Mouse (Mus musculus): ENCODE measurements around the gene Gbx1. TPM values are rescaled to one million over a fixed set of nuclear protein-coding genes. Genes with fewer than 3 reads are reported as not detected.

The Gbx1 gene
- polyA plus RNA-seq, 1 experiment: not detected

DNA sequence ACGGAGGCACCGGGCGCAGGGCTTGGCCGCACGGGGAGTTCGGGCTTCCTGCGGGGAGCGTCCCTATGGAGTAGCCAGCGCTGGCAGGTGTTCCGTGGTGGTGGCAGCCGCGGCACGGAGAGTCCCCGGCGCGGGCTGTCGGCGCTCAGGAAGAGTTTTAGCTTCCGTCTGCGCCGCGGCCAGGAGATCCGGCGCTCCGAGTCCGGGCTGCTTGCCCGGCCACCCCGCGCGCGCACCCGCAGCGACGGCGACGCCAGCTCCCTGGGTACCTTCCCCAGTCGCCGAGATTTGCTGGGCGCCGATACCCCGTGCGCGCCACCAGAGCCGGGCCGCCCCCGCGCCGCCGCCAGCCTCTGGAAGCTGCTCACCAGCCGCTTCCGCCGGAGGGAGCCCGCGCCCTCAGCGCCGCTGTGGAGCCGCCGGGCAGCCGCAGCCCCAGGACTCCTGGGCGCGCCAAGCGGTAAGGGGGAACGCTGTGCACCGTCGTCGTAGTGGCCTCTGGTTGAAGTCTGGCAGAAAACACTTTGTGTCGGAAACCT is 52.2 kb downstream of the Gbx1 start:
- H3K4me3 ChIP-seq (ENCODE audit: insufficient read depth, low read depth, low read length): peak overlapping the region; percentile 58
- H3K27ac ChIP-seq (replicated peaks; ENCODE audit: low read depth, low read length): no peak overlapping the region
- peaks cover 9% of the 10 kb centered on the region; the same call in 1 of the 2 replicates for H3K4me1 ChIP-seq (ENCODE audit: control insufficient read depth, insufficient read depth, insufficient read length, low read length)

DNA sequence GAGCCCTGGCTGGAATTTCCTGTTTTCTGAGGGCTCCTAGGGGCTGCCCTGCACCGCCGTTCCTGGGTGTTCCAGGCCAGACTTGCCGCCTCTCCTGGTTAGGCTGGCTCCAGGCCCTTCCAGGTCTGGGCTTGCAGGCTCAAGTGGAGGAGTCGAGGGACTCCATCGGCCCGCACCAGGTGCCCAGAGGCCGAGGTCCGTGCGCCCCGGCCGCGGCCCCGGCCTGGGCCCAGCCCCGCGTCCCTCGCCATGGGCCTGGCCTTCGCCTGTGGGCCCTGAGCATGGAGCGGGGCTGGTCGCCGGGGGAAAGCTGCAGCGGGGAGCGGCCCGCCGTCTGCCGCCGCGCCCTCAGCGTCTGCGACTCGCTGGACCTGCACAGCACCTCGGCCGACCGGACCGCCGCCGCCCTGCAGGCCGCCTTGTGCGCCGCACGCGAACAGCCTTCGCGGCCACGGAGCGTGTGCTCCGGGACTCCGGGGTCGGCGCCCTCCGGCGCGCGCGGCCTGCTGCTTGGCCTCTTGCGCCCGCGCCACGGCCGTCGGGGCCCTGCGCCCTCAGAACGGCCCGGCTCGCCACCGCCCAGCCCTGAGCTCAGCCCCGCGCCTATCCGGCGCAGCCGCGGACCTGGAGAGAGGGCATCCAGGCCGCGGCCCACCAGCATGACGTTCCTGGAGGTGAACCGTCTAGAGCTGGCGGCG is 52.8 kb downstream of the Gbx1 start:
- no peak overlapping the region for H3K27ac ChIP-seq (replicated peaks; ENCODE audit: low read depth, low read length)
- H3K4me3 ChIP-seq (ENCODE audit: insufficient read depth, low read depth, low read length): peak overlapping the region; percentile 58
- H3K4me1 ChIP-seq (ENCODE audit: control insufficient read depth, insufficient read depth, insufficient read length, low read length): peaks cover 9% of the 10 kb centered on the region; the same call in 1 of the 2 replicates

- Histone ChIP-seq H3K27ac (replicated peaks; ENCODE audit: low read depth, low read length) (no peak overlapping the region), H3K4me1 (ENCODE audit: control insufficient read depth, insufficient read depth, insufficient read length, low read length) (peaks cover 9% of the 10 kb centered on the region; the same call in 1 of the 2 replicates), H3K4me3 (ENCODE audit: insufficient read depth, low read depth, low read length) (no peak overlapping the region)
Observed at GRCm38 (mm10) chr5:24472884-24473619, 54.0 kb downstream of the Gbx1 start.

GRCm38 (mm10) chr5:24470600-24470999 is 56.4 kb downstream of the Gbx1 start:
- Histone ChIP-seq H3K4me1 (ENCODE audit: control insufficient read depth, insufficient read depth, insufficient read length, low read length) (peaks cover 6% of the 10 kb centered on the region; the same call in 1 of the 2 replicates), H3K27ac (replicated peaks; ENCODE audit: low read depth, low read length) (no peak overlapping the region), H3K4me3 (ENCODE audit: insufficient read depth, low read depth, low read length) (no peak overlapping the region)

DNA sequence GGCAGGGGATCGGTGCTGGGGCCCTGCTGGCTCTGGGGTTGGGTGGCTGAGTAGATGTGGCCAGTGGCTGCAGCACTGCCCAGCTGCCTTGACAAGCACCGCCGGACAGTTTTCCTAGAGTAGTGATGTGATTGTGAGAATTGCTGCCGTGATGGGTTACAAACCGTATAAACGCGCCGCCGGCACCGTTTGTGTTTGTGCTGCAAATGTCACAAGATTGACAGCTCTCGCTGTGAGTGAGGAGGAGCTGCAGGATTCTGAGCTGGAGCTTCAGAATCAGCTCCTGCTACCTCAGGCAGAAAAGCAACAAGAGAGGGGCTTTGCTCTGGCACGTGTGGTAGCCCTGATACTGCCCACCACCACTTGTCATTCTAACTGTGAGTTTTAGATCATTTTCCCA is 60.2 kb downstream of the Gbx1 start:
- H3K4me1 ChIP-seq (ENCODE audit: control insufficient read depth, insufficient read depth, insufficient read length, low read length): no peaks in the 10 kb centered on the region; the same call in 1 of the 2 replicates
- no peak overlapping the region for H3K4me3 ChIP-seq (ENCODE audit: insufficient read depth, low read depth, low read length)
- H3K27ac ChIP-seq (replicated peaks; ENCODE audit: low read depth, low read length): no peak overlapping the region

DNA sequence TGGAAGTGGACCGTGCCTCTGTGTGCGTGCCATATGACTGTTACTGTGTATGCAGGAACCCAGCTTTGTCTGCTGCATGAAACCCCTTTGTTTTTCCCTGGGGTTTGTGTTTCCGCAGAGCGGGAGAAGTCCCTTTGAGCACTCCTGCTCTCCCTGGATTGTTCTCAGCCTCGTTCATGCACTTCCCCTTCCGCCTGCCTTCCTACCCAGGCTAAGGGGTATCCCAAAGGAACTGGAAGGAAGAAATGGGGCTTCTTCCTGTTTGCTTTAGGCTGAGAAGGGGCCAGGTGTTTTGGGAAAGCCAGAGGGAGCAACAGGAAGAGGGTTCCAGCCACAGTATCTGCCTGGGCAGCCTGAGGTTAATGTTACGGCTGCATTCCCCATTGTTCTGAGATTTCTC is 71.4 kb downstream of the Gbx1 start:
- peaks cover 26% of the 10 kb centered on the region for H3K4me1 ChIP-seq (ENCODE audit: control insufficient read depth, insufficient read depth, insufficient read length, low read length)
- peak overlapping the region; percentile 46 for H3K27ac ChIP-seq (replicated peaks; ENCODE audit: low read depth, low read length)
- H3K4me3 ChIP-seq (ENCODE audit: insufficient read depth, low read depth, low read length): no peak overlapping the region

GRCm38 (mm10) chr5:24455076-24455475 is 71.9 kb downstream of the Gbx1 start:
- Histone ChIP-seq H3K4me1 (ENCODE audit: control insufficient read depth, insufficient read depth, insufficient read length, low read length) (peaks cover 26% of the 10 kb centered on the region), H3K4me3 (ENCODE audit: insufficient read depth, low read depth, low read length) (no peak overlapping the region), H3K27ac (replicated peaks; ENCODE audit: low read depth, low read length) (peak overlapping the region; percentile 12; the same call in 1 of the 2 replicates)

DNA sequence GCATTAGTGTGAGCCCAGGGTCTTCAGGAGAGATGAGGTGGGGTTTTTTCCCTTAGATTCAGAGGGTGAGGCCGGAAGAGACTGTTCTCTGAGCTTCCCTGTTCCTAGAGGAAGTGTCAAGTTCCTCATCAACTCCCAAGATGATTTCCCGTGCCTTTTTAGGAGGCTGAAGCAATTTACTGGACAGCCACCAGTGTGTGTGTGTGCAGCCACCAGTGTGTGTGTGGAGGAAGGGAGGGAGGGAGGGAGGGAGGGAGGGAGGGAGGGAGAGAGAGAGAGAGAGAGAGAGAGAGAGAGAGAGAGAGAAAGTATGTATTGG is 73.1 kb downstream of the Gbx1 start:
- H3K27ac ChIP-seq (replicated peaks; ENCODE audit: low read depth, low read length): peak overlapping the region; percentile 73
- peaks cover 26% of the 10 kb centered on the region for H3K4me1 ChIP-seq (ENCODE audit: control insufficient read depth, insufficient read depth, insufficient read length, low read length)
- H3K4me3 ChIP-seq (ENCODE audit: insufficient read depth, low read depth, low read length): peak overlapping the region; percentile 86

DNA sequence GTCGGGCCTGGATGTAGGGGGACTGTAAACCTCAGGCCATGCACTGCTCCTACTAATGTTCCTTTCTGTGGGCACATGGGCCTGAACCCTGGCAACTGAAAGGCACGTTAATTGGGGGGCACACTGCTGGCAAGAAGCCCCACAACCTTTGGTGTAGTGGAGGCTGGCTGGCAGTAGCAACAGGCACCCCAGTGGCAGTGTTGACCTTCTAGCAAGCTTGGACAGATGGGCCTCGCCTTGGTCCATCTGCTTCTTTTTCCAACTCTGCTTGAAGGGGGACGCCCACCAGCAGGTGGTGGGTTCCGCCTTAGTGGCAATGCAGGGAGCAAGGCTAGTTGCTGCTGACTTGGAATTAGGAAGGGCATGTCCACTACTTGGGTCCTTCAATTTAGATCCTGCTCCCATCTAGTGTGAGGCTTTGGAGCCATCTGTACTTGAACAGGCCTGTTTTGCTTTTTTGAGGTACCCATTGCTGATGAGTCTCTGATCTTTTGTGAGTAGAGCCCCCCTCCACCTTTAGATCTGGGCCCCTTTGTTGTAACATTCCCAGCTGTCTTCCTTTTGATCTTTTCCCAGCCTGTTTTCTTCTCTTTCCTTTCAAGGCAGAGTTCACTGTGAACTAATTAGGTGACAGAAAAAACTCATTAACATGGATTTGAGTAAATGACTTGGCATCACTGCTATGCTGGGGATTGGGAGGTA is 73.6 kb downstream of the Gbx1 start:
- peak overlapping the region; percentile 86 for H3K4me3 ChIP-seq (ENCODE audit: insufficient read depth, low read depth, low read length)
- H3K4me1 ChIP-seq (ENCODE audit: control insufficient read depth, insufficient read depth, insufficient read length, low read length): peaks cover 26% of the 10 kb centered on the region
- peak overlapping the region; percentile 73 for H3K27ac ChIP-seq (replicated peaks; ENCODE audit: low read depth, low read length)

Other genes starting within 250 kb of the Gbx1 start
- gene Kcnh2, start 175.6 kb downstream of the Gbx1 start, polyA plus RNA-seq (2012; ENCODE audit: insufficient read depth, insufficient read length, missing spikeins): 1.4 and 2.3 TPM in 2 replicates
- gene Nos3, start 162.4 kb downstream of the Gbx1 start, polyA plus RNA-seq (2012; ENCODE audit: insufficient read depth, insufficient read length, missing spikeins): 10.2 and 11.2 TPM in 2 replicates
- 5.8 and 6.2 TPM in 2 replicates for gene Atg9b, start 135.1 kb downstream of the Gbx1 start, polyA plus RNA-seq (2012; ENCODE audit: insufficient read depth, insufficient read length, missing spikeins)
- 107 and 122 TPM in 2 replicates for gene Abcb8, start 133.5 kb downstream of the Gbx1 start, polyA plus RNA-seq (2012; ENCODE audit: insufficient read depth, insufficient read length, missing spikeins)
- gene Asic3, start 113.8 kb downstream of the Gbx1 start, polyA plus RNA-seq (2012; ENCODE audit: insufficient read depth, insufficient read length, missing spikeins): not detected in 2 replicates
- 51.3 and 56.7 TPM in 2 replicates for gene Cdk5, start 103.7 kb downstream of the Gbx1 start, polyA plus RNA-seq (2012; ENCODE audit: insufficient read depth, insufficient read length, missing spikeins)
- 8.2 and 14.9 TPM in 2 replicates for gene Slc4a2, start 103.4 kb downstream of the Gbx1 start, polyA plus RNA-seq (2012; ENCODE audit: insufficient read depth, insufficient read length, missing spikeins)
- gene Fastk, start 81.9 kb downstream of the Gbx1 start, polyA plus RNA-seq (2012; ENCODE audit: insufficient read depth, insufficient read length, missing spikeins): 148 and 188 TPM in 2 replicates
- 3.8 and 11.7 TPM in 2 replicates for gene Tmub1, start 79.3 kb downstream of the Gbx1 start, polyA plus RNA-seq (2012; ENCODE audit: insufficient read depth, insufficient read length, missing spikeins)
- 17.2 and 23.2 TPM in 2 replicates for gene Agap3, start 75.0 kb downstream of the Gbx1 start, polyA plus RNA-seq (2012; ENCODE audit: insufficient read depth, insufficient read length, missing spikeins)
- 0.59 and 0.67 TPM in 2 replicates for gene Asb10, start 13.8 kb upstream of the Gbx1 start, polyA plus RNA-seq (2012; ENCODE audit: insufficient read depth, insufficient read length, missing spikeins)
- gene 4931409K22Rik, start 29.6 kb upstream of the Gbx1 start, polyA plus RNA-seq (2012; ENCODE audit: insufficient read depth, insufficient read length, missing spikeins): not detected in 2 replicates
- gene Abcf2, start 50.3 kb upstream of the Gbx1 start, polyA plus RNA-seq (2012; ENCODE audit: insufficient read depth, insufficient read length, missing spikeins): 27.8 and 32.1 TPM in 2 replicates
- 5.8 and 10.2 TPM in 2 replicates for gene Chpf2, start 59.5 kb upstream of the Gbx1 start, polyA plus RNA-seq (2012; ENCODE audit: insufficient read depth, insufficient read length, missing spikeins)
- gene Smarcd3, start 97.2 kb upstream of the Gbx1 start, polyA plus RNA-seq (2012; ENCODE audit: insufficient read depth, insufficient read length, missing spikeins): 15.3 and 16.7 TPM in 2 replicates
- gene Nub1, start 158.3 kb upstream of the Gbx1 start, polyA plus RNA-seq (2012; ENCODE audit: insufficient read depth, insufficient read length, missing spikeins): 20.3 and 26.1 TPM in 2 replicates
- 0.59 TPM in 1 of 2 replicates, not detected in the other for gene Wdr86, start 203.5 kb upstream of the Gbx1 start, polyA plus RNA-seq (2012; ENCODE audit: insufficient read depth, insufficient read length, missing spikeins)
- not detected in 2 replicates for gene Crygn, start 230.8 kb upstream of the Gbx1 start, polyA plus RNA-seq (2012; ENCODE audit: insufficient read depth, insufficient read length, missing spikeins)

Data from brown adipose tissue, adult 24 weeks (tissue).